Mouse (Mus musculus) heart, adult 18-20 months (tissue): ENCODE measurements around the gene Myo10. TPM values are rescaled to one million over a fixed set of nuclear protein-coding genes. Genes with fewer than 3 reads are reported as not detected.

Experiments
- DNase-seq, 2 experiments: peaks; one replicate each; pipeline ENCODE4 v3.0.0; 2021 to 2022; ENCODE audit warnings: mixed read lengths in 1 of 2
- total RNA-seq, 2 experiments: library from RNA; stranded (reverse); gene quantifications; 2 replicates each; pipeline ENCODE4 v1.2.3; 2021

The Myo10 gene
- total RNA-seq, 2 experiments from 2014 or later, result 56.9 to 65.1 TPM

- no peak for DNase-seq
Measured at GRCm38 (mm10) chr15:25723281-25724113, 101.2 kb downstream of the Myo10 start.

DNA sequence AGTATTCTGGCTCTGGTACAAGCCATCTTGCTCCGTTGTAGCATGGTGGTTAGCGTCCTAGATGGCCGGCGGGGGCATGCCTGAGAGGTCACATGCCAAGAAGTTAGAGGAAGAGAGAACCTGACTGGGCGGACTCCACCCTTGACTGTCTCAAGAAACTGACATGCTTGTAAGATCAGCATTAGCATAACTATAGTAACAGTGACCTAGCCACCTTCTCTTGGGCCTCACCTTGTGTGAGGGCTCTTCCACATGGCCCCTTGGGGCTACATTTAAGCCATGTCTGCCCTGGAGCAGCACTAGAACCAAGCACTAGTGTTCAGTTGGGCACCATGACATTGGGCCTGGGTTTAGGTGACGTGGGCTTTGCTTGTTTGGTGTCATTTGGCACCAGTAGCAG lies 102.2 kb downstream of the Myo10 start:
- DNase-seq, result no peak

DNA sequence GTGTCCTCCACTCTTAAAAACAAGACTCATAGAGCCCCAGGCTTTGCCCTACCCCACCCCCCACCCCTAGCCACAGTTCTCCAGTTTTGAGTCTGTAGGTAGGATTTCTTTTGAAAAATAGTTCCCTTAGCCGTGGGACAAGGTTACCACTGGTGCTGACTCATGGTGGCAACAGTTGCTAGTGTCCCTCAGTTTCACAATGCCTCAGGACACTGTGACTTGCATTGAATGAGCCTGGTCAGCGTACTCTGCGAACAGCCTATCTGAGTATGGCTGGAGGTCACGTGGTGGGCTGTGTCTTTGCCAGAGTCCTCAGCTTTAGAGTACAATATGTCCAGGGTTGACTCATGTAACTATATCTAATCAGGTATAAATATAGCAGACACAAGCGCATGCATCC lies 104.5 kb downstream of the Myo10 start:
- DNase-seq, result peak; percentile 80 to 85

- DNase-seq, result no peak
Measured at GRCm38 (mm10) chr15:25728501-25728900, 106.2 kb downstream of the Myo10 start.

- DNase-seq, result no peak
Measured at GRCm38 (mm10) chr15:25731053-25731452, 108.7 kb downstream of the Myo10 start.

GRCm38 (mm10) chr15:25732758-25733428 lies 110.6 kb downstream of the Myo10 start:
- DNase-seq, result peak in 1 of 2 experiments; percentile 55

- DNase-seq, result no peak
Measured at GRCm38 (mm10) chr15:25733739-25734430, 111.6 kb downstream of the Myo10 start.

DNA sequence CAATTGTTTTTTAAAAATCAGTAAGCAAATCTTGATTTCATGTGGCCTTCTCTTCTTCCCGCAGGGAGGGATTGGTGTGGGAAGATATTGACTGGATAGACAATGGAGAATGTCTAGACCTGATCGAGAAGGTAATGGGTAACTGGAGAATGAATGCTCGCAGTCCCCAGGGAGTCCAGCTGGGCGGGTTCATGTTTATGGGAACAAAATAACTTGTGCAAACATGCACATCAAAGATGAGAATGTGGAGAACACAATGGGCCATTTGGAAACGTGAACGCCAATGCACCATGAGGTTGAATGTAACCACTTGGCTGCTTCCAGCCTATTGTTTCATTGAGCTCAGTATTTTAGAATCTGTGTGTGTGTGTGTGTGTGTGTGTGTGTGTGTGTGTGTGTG lies 114.2 kb downstream of the Myo10 start:
- DNase-seq, result no peak

GRCm38 (mm10) chr15:25740271-25740670 lies 117.9 kb downstream of the Myo10 start:
- no peak for DNase-seq

DNA sequence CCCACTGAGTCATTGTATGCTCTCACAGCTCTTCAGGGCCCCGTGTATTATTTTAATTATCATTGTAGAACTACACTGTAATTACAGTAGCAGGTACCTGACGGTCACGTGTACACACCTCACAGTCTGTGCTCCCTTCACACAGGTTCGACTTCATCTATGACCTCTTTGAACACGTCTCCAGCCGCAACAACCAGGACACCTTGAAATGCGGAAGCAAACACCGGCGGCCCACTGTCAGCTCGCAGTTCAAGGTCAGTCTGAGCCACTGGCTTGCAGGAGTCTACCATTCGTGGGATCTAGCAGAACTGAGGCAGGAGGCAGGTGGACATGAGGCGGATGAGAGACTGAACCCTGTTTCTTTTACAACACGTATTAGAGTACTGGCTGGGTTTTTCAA lies 119.9 kb downstream of the Myo10 start:
- DNase-seq, result no peak

GRCm38 (mm10) chr15:25751510-25751909 lies 129.2 kb downstream of the Myo10 start:
- no peak for DNase-seq

DNA sequence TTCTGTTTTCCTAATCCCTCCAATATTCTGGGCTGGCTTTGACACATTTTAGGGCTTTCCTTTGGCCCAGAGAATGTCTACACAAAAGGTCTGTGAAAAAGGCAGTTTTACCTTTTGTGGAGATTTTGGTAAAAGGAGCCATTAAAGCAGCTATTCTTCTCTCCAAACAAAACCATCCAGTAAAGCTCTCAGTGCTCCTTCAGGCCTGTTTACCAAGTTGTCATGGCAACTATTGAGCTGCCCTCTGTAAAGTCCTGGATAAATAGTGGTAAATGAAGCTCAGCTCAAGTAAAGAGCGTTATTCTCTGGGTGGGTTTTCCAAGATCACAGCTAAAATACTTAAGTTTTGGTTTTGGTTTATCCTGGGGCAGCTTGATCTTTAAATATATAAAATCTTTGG lies 130.3 kb downstream of the Myo10 start:
- DNase-seq, result no peak

DNA sequence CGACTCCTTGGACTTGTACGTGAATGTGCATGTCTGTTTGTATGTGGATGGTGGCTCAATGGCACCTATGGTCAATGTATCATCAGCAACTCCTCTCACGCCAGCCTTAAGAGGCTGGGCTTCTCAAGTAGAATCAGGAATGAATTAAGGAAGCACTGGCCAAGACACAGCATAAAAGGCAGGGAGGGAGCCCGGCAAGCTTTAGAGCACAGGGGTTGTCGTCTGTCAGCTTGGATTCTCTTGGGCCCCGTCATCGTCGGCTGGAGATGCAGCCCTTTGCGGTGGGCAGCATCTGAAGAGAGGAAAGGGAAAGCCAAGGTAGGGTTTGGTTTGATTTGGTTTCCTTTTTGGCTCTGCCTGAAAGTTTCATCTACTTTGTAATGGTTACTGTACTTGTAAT lies 130.7 kb downstream of the Myo10 start:
- no peak for DNase-seq

GRCm38 (mm10) chr15:25753878-25754277 lies 131.6 kb downstream of the Myo10 start:
- DNase-seq, result no peak

GRCm38 (mm10) chr15:25754342-25754951 lies 132.1 kb downstream of the Myo10 start:
- DNase-seq, result no peak

- DNase-seq, result no peak
Measured at GRCm38 (mm10) chr15:25755536-25755935, 133.2 kb downstream of the Myo10 start.

GRCm38 (mm10) chr15:25756072-25756471 lies 133.7 kb downstream of the Myo10 start:
- no peak for DNase-seq

GRCm38 (mm10) chr15:25758037-25758436 lies 135.7 kb downstream of the Myo10 start:
- no peak for DNase-seq

DNA sequence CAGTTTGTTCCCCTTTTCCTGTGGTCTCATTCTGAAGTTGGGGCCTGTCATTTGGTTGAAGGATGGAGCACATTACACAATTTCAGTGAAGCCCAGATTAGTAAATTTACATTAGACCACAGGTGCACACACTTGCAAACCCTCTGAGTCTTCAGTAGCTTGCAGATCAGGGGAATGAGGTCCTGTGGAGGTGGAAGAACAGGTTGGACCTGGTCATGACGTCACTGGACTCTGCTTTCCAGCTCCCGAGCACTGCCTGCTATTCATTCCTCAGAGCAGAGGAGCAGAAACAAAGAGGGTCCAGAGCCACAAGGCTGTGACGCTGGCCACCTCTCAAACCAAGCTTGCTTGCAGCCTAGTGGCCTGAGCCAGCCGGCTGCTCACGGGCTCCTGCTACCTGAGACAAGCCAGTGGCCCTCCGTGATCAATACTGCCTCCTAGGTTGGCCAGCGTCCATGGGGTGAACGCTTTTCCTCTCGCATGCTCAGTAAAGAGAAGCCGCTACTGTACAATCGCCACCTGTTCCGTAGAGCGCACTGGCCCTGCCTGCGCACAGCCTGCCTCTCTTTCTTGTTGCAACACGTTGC lies 136.3 kb downstream of the Myo10 start:
- DNase-seq, result no peak

DNA sequence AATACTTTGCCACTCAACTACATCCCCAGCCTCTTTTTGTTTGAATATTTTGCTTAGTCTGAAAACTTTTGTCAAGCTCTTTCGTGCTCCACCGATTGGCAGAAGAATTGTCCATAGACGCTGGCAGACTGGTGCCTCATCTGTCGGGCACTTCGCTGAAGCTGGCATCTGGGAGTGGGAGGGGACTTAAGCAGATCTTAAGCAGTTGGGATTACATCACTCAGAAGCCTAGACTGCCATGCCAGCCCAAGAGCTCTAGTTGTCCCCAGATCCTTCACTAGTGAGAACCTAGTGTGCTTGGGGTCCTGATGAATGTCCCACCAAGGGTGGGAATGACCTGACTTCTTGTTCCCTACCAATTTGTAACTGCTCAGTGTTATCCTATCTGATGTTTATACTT lies 138.0 kb downstream of the Myo10 start:
- no peak for DNase-seq

GRCm38 (mm10) chr15:25761049-25761448 lies 138.7 kb downstream of the Myo10 start:
- no peak for DNase-seq

- no peak for DNase-seq
Measured at GRCm38 (mm10) chr15:25761800-25762211, 139.5 kb downstream of the Myo10 start.
